Mouse (Mus musculus) midbrain, postnatal 0 days (tissue): Measurements from ENCODE around the gene Arhgef3. TPM values are rescaled to one million over a fixed set of nuclear protein-coding genes. Genes with fewer than 3 reads are reported as not detected.

ENCODE experiments used
- ATAC-seq: fragments of 200-750 bp; cut with Nextera tagmentation; 2 replicates; pipeline ENCODE4 v1.8.0; 2017; ENCODE audit warnings: moderate number of reproducible peaks, mild to moderate bottlenecking, moderate TSS enrichment, moderate library complexity; ENCODE audit not compliant: low FRiP score
- DNase-seq: peaks from one replicate; pipeline ENCODE4 v3.0.0-alpha.2; 2015; ENCODE audit warnings: low spot score
- H3K27ac ChIP-seq: fragments of 300-500 bp; sonication (generic); 2 replicates; pipeline ENCODE4 v1.5.1; 2014; ENCODE audit warnings: low read depth, mild to moderate bottlenecking, low read length, mixed read lengths
- H3K27me3 ChIP-seq: fragments of 300-500 bp; sonication (generic); 2 replicates; pipeline ENCODE4 v1.6.1; 2014; ENCODE audit warnings: low read length, control low read depth, mixed read lengths; ENCODE audit not compliant: insufficient read depth
- H3K36me3 ChIP-seq: fragments of 300-500 bp; sonication (generic); 2 replicates; pipeline ENCODE4 v1.6.1; 2014; ENCODE audit warnings: low read length, control low read depth, mixed read lengths; ENCODE audit not compliant: insufficient read depth
- H3K4me1 ChIP-seq: fragments of 300-500 bp; sonication (generic); 2 replicates; pipeline ENCODE4 v1.6.1; 2014; ENCODE audit warnings: mild to moderate bottlenecking, control low read depth, antibody characterized with exemption, low read length, mixed read lengths; ENCODE audit not compliant: insufficient read depth
- H3K4me2 ChIP-seq: fragments of 300-500 bp; sonication (generic); 2 replicates; pipeline ENCODE4 v1.6.1; 2014; ENCODE audit warnings: low read depth, mild to moderate bottlenecking, low read length, mixed read lengths; ENCODE audit not compliant: poor library complexity, severe bottlenecking
- H3K4me3 ChIP-seq: fragments of 300-500 bp; sonication (generic); 2 replicates; pipeline ENCODE4 v1.5.1; 2014; ENCODE audit warnings: low read depth, mild to moderate bottlenecking, low read length, moderate library complexity
- H3K9ac ChIP-seq: fragments of 300-500 bp; sonication (generic); replicated peaks from 2 replicates; pipeline ENCODE4 v1.6.1; 2014; ENCODE audit warnings: mild to moderate bottlenecking, low read length, moderate library complexity, mixed read lengths; ENCODE audit not compliant: poor library complexity, severe bottlenecking
- H3K9me3 ChIP-seq: fragments of 300-500 bp; sonication (generic); 2 replicates; pipeline ENCODE4 v1.6.1; 2016; ENCODE audit warnings: low read length, control low read depth
- CTCF ChIP-seq: IDR thresholded peaks from 2 replicates; pipeline ENCODE4 v1.5.1; 2016; ENCODE audit warnings: antibody characterized with exemption, mild to moderate bottlenecking
- WGBS: fragments of 180-500 bp; shearing (Covaris S2); extraction: QIAGEN DNeasy Blood & Tissue Kit; methylation state at CpG from one replicate; pipeline ENCODE4 v1.1.7; 2014; 5-methylcytosine and 5-hydroxymethylcytosine counted together
- polyA plus RNA-seq: library from polyadenylated mRNA; unstranded; fragments of >200 nt; fragmentation: Nextera tagmentation; extraction: Ambion mirVana; gene quantifications from 2 replicates; pipeline ENCODE4 v1.2.1, GENCODE M21; 2015
- total RNA-seq: library from RNA; depleted of rRNA; stranded (reverse); fragments of >200 nt; gene quantifications from 2 replicates; pipeline ENCODE4 v1.2.3, GENCODE M21; 2014

The Arhgef3 gene
- total and polyA plus RNA-seq, 2 experiments from 2014 or later, result 13.3 to 17.0 TPM

DNA sequence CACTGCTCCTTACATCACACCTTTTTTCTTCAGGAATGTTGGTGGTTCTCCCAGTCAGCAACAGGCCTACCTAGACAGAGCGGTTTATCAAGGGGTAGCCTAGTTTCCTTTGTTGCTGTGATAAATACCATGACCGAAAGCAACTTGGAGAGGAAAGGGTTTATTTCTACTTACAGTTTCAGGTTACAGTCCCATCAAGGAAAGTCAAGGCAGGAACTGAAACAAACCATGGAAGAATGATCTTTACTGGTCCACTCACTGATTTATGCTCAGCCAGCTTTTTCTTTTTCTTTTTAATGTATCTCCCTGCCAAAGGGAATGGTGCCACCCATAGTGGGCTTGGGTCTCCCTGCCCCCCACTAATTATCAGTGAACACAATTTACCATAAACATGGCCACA is 291.2 kb downstream of the Arhgef3 start:
- Histone ChIP-seq H3K4me3 (no peak overlapping the region), H3K36me3 (peaks cover 18% of the 10 kb centered on the region; the same call in 1 of the 2 replicates), H3K9ac (no peak overlapping the region), H3K4me2 (no peak overlapping the region), H3K9me3 (no peaks in the 10 kb centered on the region), H3K27ac (no peak overlapping the region), H3K4me1 (no peaks in the 10 kb centered on the region), H3K27me3 (no peaks in the 10 kb centered on the region)
- ATAC-seq, result no peak
- WGBS, result 99% methylated on average over 2 of the region's 2 CpGs
- no peak for DNase-seq
- TF ChIP-seq CTCF, result no peak

DNA sequence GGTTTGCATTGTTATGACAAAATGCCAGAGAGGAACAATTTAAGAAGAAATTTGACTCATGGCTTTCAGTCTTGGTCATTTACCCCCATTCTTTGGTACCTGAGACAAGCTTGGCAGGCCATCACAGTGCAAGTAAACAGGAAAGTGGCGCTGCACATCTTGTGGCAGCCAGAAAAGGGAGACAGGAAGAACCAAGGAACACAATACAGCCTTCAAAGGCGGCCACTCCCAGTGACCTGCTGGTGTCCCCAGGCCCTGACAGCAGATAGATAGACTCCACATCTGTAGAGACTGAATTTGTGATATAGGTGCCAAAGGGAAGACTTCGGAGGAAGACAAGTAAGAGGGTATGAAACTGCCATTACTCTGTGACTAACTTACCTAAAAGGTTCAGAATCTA is 293.5 kb downstream of the Arhgef3 start:
- no peak for ATAC-seq
- Histone ChIP-seq H3K9me3 (no peaks in the 10 kb centered on the region), H3K36me3 (peaks cover 7% of the 10 kb centered on the region; the same call in 1 of the 2 replicates), H3K4me2 (no peak overlapping the region), H3K4me1 (no peaks in the 10 kb centered on the region), H3K9ac (no peak overlapping the region), H3K4me3 (no peak overlapping the region), H3K27ac (no peak overlapping the region), H3K27me3 (no peaks in the 10 kb centered on the region)
- DNase-seq, result no peak
- no peak for TF ChIP-seq CTCF
- WGBS, result 88% methylated on average over 3 of the region's 3 CpGs

DNA sequence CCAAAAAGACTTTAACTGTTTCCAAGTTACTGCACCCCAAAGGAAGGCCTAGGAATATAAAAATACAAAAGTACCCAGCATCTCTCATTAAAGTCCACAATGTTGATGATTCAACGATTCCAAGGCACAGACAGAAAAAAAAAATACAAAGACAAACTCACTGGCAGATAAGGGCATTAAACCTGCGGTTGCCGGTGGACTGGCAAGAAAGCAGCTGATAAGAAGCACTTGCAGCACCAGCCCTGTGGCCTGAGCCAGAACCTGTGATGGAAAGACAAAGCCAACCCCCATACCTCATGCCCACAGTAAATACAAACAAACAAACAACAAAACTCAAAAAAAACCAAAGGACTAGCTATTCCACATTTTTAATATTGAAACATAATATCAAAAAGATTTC is 295.0 kb downstream of the Arhgef3 start:
- H3K9me3 ChIP-seq, result no peaks in the 10 kb centered on the region
- TF ChIP-seq CTCF, result no peak
- no peaks in the 10 kb centered on the region for H3K27me3 ChIP-seq
- no peak overlapping the region for H3K9ac ChIP-seq
- no peak overlapping the region for H3K4me2 ChIP-seq
- ATAC-seq, result no peak
- 94% methylated on average over 3 of the region's 3 CpGs for WGBS
- H3K27ac ChIP-seq, result no peak overlapping the region
- H3K36me3 ChIP-seq, result no peaks in the 10 kb centered on the region
- no peaks in the 10 kb centered on the region for H3K4me1 ChIP-seq
- no peak for DNase-seq
- no peak overlapping the region for H3K4me3 ChIP-seq

GRCm38 (mm10) chr14:27411492-27411891 is 296.8 kb downstream of the Arhgef3 start:
- no peak overlapping the region for H3K4me2 ChIP-seq
- ATAC-seq (no peak), DNase-seq (no peak)
- H3K4me3 ChIP-seq, result no peak overlapping the region
- H3K9me3 ChIP-seq, result no peaks in the 10 kb centered on the region
- TF ChIP-seq CTCF, result no peak
- no peaks in the 10 kb centered on the region for H3K27me3 ChIP-seq
- no peak overlapping the region for H3K9ac ChIP-seq
- no peaks in the 10 kb centered on the region for H3K36me3 ChIP-seq
- H3K27ac ChIP-seq, result no peak overlapping the region
- H3K4me1 ChIP-seq, result no peaks in the 10 kb centered on the region
- 91% methylated on average over 7 of the region's 7 CpGs for WGBS

GRCm38 (mm10) chr14:27412699-27413098 is 298.0 kb downstream of the Arhgef3 start:
- H3K27me3 ChIP-seq, result no peaks in the 10 kb centered on the region
- no peak overlapping the region for H3K27ac ChIP-seq
- H3K4me2 ChIP-seq, result no peak overlapping the region
- 88% methylated on average over 8 of the region's 8 CpGs for WGBS
- no peak for TF ChIP-seq CTCF
- no peak for ATAC-seq
- H3K36me3 ChIP-seq, result no peaks in the 10 kb centered on the region
- H3K4me3 ChIP-seq, result no peak overlapping the region
- no peak for DNase-seq
- H3K9me3 ChIP-seq, result no peaks in the 10 kb centered on the region
- H3K4me1 ChIP-seq, result no peaks in the 10 kb centered on the region
- H3K9ac ChIP-seq, result no peak overlapping the region

- Histone ChIP-seq H3K36me3 (no peaks in the 10 kb centered on the region), H3K4me1 (no peaks in the 10 kb centered on the region), H3K4me3 (no peak overlapping the region), H3K27me3 (no peaks in the 10 kb centered on the region), H3K27ac (no peak overlapping the region), H3K4me2 (no peak overlapping the region), H3K9ac (no peak overlapping the region), H3K9me3 (no peaks in the 10 kb centered on the region)
- TF ChIP-seq CTCF, result peak; percentile 87
- peak; percentile 69 for DNase-seq
- WGBS, result 44% methylated on average over 4 of the region's 4 CpGs
- no peak for ATAC-seq
Observed at GRCm38 (mm10) chr14:27413961-27414360, 299.3 kb downstream of the Arhgef3 start.
